Mouse (Mus musculus) urinary bladder, postnatal 4 days (tissue): ENCODE measurements at regions not wholly inside any gene's neighbourhood (a gene's known extent, or its start where the extent isn't known, plus 50 kb on each side); places are given as distances from the start of the nearest gene placed in this dataset.

Experiments
- DNase-seq, 2 experiments: peaks; one replicate each; pipeline ENCODE4 v3.0.0; 2021 to 2022; ENCODE audit warnings: low spot score in 2 of 2

GRCm38 (mm10) chr3:83416536-83416935 lies 288.8 kb downstream of the Dchs2 start:
- DNase-seq: no peak

DNA sequence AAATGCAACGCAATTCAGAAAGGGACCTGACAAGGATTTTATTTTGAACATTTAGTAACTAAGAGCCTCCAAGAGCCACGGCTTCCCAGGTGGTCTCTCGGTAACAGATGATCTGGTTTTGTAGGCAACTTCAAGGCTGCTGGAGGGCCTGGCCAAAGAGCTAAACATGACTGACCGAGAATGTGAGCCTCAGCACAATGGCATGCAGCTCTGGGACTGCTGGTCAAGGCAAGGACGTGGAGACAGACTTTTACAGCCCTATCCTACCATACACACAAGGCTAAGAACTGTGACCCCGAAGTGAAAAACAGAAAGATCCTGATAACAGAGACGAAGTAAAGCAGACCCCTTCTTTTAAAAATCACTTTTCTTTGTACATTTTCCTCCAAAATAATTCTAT lies 296.5 kb downstream of the Dchs2 start:
- DNase-seq: no peak

GRCm38 (mm10) chr3:83429376-83429775 lies 301.6 kb downstream of the Dchs2 start:
- DNase-seq: no peak

DNA sequence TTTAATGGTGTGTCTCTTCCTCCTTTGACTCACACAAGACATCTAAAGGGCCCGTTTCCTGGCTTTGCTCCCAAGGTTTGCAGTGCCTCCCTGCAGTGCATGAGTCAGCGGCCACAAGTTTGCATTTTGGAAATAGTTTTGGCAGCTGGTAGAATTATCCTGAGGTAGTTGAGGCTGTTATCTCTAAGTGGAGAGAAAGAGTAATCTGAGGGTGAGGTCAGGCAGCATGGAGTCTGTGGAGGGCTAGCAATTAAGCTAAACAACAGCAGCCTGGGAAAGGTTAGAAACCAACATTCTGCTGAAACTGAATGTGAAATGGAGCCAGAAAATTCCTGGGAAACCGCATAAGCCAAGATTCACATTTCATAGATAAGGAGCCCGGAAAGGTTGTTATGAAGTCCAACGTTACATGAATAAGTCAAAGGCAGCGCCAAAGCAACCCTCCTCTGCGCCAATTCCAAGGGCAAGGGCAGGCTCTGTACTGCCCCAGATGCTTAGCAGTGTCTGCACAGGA lies 318.5 kb downstream of the Dchs2 start:
- peak in 1 of 2 experiments; percentile 47 for DNase-seq

GRCm38 (mm10) chr3:83450662-83451061 lies 315.5 kb upstream of the Sfrp2 start:
- DNase-seq: no peak

- DNase-seq: no peak
Measured at GRCm38 (mm10) chr3:83451317-83451716, 314.8 kb upstream of the Sfrp2 start.

DNA sequence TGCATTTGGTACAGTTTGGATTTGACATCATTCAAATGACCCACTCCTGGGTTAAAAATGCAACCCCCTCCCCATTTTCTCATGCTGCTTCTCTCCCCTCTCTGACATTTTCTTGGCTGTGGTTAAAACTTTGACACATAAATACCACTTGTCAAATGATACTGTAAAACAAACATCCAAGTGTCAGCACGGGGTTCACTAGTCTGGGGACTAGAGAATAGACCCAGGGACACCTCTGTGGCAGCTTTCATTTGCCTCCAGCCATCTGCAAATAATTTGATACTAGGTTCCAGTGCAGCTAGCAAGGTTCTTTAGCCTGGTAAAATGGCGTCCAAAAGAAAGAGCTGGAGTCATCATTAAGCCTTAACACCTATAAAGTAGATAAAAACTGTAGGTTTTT lies 312.7 kb upstream of the Sfrp2 start:
- DNase-seq: no peak

DNA sequence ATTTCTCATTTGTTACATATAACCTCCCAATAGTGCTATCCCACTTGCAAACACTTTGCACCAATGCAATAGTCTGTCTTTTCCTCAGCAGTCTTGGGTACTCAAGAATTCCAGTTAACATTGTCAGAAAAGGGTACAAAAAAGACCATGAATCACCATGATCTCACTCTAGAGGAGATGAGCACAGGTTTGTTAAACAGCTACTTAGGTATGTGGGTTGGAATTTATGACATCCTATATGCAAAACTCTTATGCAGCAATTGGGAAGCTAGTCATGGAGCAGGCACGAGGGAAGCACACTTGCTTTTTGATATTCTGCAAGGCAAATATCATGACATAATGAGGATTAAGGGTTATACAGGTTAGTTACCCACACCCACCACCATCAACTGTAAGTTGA lies 307.7 kb upstream of the Sfrp2 start:
- no peak for DNase-seq

GRCm38 (mm10) chr3:83479251-83479650 lies 286.9 kb upstream of the Sfrp2 start:
- DNase-seq: no peak

GRCm38 (mm10) chr3:83480176-83480575 lies 285.9 kb upstream of the Sfrp2 start:
- no peak for DNase-seq

GRCm38 (mm10) chr3:83486192-83486716 lies 279.9 kb upstream of the Sfrp2 start:
- no peak for DNase-seq

- no peak for DNase-seq
Measured at GRCm38 (mm10) chr3:83495584-83495983, 270.5 kb upstream of the Sfrp2 start.

GRCm38 (mm10) chr3:83503901-83504300 lies 262.2 kb upstream of the Sfrp2 start:
- no peak for DNase-seq

DNA sequence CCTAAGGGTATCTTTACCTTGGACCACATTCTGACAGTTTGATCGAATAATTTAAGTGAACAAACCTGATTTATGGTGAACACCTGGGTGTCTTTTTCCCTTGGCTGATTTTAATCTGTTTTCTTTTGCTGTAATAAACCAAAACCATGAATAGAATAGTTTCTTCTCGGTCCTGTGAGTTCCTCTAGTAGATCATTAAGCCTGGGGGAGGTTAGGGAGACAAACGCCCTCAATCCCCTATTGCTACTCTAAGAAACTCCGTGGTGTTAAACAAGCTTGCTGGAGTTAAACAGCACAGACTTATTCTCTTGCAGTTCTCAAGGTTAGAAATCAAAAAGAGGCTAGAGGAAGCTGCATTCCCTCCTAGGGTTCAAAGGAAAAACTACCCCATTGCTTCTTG lies 249.5 kb upstream of the Sfrp2 start:
- DNase-seq: no peak

- DNase-seq: no peak
Measured at GRCm38 (mm10) chr3:83517914-83518635, 248.0 kb upstream of the Sfrp2 start.

DNA sequence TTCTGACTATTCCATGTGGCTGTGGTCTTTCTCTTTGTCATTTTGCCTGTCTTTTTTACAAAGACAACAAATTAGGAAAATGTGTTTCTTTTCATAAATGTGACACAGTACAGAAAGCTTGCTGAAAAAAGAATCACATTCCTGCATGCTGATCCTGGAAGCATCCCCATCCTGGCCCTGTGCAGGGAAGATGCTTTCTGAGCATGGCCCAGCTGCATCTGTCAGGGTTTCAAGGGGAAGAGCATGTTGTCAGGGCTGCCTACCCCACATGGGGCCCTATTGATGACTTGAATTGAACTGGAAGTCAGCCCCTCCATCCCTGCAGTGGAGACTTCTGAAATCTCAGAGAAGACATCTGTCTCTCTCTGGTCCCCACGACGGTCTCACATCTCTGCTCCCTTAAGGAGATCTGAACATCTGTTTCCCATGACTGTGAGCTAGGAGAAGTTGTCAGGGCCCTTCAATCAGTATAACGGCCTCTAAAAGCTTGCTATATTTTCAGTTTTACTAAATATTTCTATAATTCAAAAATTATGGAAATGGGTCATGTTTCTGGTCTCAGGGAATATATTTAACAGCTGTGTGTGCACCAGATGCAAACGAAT lies 235.8 kb upstream of the Sfrp2 start:
- DNase-seq: peak in 1 of 2 experiments; percentile 7

GRCm38 (mm10) chr3:83536624-83537023 lies 229.5 kb upstream of the Sfrp2 start:
- DNase-seq: peak in 1 of 2 experiments; percentile 16

GRCm38 (mm10) chr3:83537231-83537630 lies 228.9 kb upstream of the Sfrp2 start:
- DNase-seq: peak in 1 of 2 experiments; percentile 56

- no peak for DNase-seq
Measured at GRCm38 (mm10) chr3:83537711-83538110, 228.4 kb upstream of the Sfrp2 start.

DNA sequence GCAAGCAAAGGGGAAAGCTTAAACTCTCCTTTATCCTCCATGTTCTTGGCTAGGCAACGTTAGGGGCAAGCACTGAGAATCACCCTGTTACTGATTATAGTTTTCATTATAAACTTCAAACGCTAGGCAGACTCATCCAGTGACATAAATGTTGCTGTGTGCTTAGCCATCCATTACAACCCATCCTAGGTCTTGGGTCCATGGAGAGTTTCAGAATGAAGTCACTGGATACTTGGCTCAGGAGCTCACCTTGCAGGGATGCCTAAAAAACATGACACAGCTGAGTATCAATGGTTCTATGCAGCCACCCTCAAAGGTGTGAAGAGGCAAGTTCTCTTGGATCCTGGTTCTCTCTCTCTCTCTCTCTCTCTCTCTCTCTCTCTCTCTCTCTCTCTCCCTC lies 227.2 kb upstream of the Sfrp2 start:
- no peak for DNase-seq

GRCm38 (mm10) chr3:83540997-83541932 lies 224.9 kb upstream of the Sfrp2 start:
- no peak for DNase-seq
